Mouse (Mus musculus) T-helper 17 cell (primary cell): ENCODE results near the gene Pigx.

Experiments
- in situ Hi-C, 2 experiments: fragments of 300-600 bp; cut with MboI, MseI; formaldehyde crosslinking; loops; 1 replicate in 1 of 2; 2 replicates in 1 of 2; pipeline ENCODE4 v1.15.1; 2025; ENCODE audit warnings: high pct_unique_total_duplicates in 2 of 2

Gene Pigx

GRCm38 (mm10) chr16:32063900-32064299, 35.6 kb downstream of the Pigx start:
- in situ Hi-C loops, result loop anchor here in 1 of 2 experiments (10.0 kb wide), 1 partner anchor 1349 kb away; no protein-coding TSS in a partner anchor

GRCm38 (mm10) chr16:32062226-32062625, 37.3 kb downstream of the Pigx start:
- in situ Hi-C loops, result loop anchor here in 1 of 2 experiments (10.0 kb wide), 1 partner anchor 1347 kb away; no protein-coding TSS in a partner anchor

GRCm38 (mm10) chr16:32059840-32060523, 39.6 kb downstream of the Pigx start:
- in situ Hi-C loops, result loop anchor here in 1 of 2 experiments (10.0 kb wide), 1 partner anchor 1345 kb away; no protein-coding TSS in a partner anchor

- in situ Hi-C loops, result no loop called here
These were observed 40.7 kb downstream of the Pigx start for GRCm38 (mm10) chr16:32058817-32059216.

GRCm38 (mm10) chr16:32042367-32042766, 57.2 kb downstream of the Pigx start:
- in situ Hi-C loops, result no loop called here
